Mouse (Mus musculus) brain, embryonic 14.5 days (tissue): ENCODE results near the gene Fxyd4. TPM values are rescaled to one million over a fixed set of nuclear protein-coding genes. Genes with fewer than 3 reads are reported as not detected.

Experiments used
- DNase-seq: peaks from one replicate; pipeline ENCODE4 v3.0.0-alpha.2; 2011; ENCODE audit warnings: low read depth
- CTCF ChIP-seq: fragments of 200-500 bp; IDR thresholded peaks from 2 replicates; pipeline ENCODE4 v1.5.1; 2012; ENCODE audit warnings: inconsistent platforms, mild to moderate bottlenecking, moderate library complexity, borderline replicate concordance; ENCODE audit not compliant: insufficient read depth, insufficient read length; ENCODE audit errors: extremely low read depth
- POLR2A ChIP-seq: fragments of 200-500 bp; IDR thresholded peaks from 2 replicates; pipeline ENCODE4 v1.6.1; 2012; ENCODE audit warnings: mild to moderate bottlenecking, inconsistent platforms, borderline replicate concordance; ENCODE audit not compliant: poor library complexity, insufficient read depth, insufficient read length, severe bottlenecking; ENCODE audit errors: extremely low read depth
- polyA plus RNA-seq: library from polyadenylated mRNA; depleted of rRNA; stranded (reverse); fragments of >200 nt; gene quantifications from 2 replicates; pipeline ENCODE4 v1.2.3, GENCODE M21; 2012; rRNA removed

Fxyd4 gene
- polyA plus RNA-seq, 1 experiment = not detected

- DNase-seq = no peak
- no peak for TF ChIP-seq CTCF
- TF ChIP-seq POLR2A = no peak
Measured at GRCm38 (mm10) chr6:117901510-117902402, 35.7 kb downstream of the Fxyd4 start.

DNA sequence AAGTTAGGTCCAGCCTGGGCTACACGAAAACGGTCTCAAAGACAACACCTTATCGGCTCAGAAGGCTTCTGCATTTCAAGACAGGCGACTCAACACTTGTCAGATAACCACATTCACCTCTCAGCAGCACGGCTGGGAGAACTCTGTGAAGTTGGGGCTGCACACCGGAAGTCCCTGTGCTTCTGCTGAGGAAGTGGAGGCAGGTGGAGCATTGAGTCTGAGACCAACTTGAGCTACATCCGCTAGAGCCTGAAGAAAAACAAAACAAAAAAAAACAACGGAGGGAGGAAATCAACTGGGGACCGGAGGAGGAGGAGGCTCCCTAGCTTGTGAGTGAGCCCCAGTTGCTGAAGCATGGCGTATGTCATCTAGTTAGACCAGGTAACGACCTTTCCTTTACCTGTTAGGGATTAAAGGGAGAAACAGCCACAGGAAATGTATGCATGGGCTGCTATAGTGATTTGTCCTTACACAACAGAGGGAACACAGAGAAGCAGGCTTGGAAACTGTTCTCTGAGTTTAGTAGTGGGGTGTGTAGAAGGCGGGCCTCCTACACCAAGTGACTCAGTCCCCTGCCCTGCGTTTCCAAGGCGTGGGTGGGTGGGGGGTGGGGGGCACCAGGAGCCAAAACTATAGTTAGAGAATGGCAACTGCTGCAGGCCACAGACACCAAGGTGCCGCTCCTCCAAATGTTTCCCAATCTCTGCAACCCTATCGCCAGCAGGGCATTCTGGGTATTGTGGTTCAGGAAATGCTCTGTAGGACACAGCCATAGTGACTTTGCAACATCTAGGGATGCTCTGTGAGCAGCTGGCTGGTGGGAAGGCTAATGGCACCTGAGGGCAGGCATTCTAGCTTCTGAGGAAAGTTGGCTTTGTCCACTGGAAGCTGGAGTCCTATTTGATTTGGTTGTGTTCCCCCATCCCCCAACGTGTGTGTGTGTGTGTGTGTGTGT is 37.1 kb downstream of the Fxyd4 start, which contains the start of gene Hnrnpf:
TSS of gene Hnrnpf (plus strand) at position 199 of the 955 bp plus-strand sequence.
- no peak for TF ChIP-seq POLR2A
- no peak for TF ChIP-seq CTCF
- no peak for DNase-seq

- TF ChIP-seq CTCF (no peak), POLR2A (no peak)
- no peak for DNase-seq
Measured at GRCm38 (mm10) chr6:117897800-117898199, 39.7 kb downstream of the Fxyd4 start.

DNA sequence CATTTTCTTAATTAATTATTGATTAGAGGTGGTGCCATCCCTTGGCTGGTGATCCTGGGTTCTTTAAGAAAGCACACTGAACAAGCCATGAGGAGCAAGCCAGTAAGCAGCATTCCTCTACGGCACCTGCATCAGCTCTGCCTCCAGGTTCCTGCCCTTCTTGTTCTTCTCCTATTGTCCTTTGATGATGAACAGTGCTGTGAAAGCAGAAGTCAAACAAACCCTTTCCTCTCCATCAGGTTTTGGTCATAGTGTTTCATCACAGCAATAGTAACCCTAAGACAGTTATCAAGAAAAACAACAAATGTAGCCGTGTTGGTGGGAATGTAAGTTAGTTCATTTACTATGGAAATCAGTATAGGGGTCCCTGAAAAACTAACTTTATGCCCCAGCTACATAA is 44.1 kb downstream of the Fxyd4 start:
- no peak for DNase-seq
- TF ChIP-seq CTCF (no peak), POLR2A (no peak)

GRCm38 (mm10) chr6:117892386-117892785 is 45.1 kb downstream of the Fxyd4 start:
- DNase-seq = no peak
- TF ChIP-seq POLR2A (no peak), CTCF (no peak)

DNA sequence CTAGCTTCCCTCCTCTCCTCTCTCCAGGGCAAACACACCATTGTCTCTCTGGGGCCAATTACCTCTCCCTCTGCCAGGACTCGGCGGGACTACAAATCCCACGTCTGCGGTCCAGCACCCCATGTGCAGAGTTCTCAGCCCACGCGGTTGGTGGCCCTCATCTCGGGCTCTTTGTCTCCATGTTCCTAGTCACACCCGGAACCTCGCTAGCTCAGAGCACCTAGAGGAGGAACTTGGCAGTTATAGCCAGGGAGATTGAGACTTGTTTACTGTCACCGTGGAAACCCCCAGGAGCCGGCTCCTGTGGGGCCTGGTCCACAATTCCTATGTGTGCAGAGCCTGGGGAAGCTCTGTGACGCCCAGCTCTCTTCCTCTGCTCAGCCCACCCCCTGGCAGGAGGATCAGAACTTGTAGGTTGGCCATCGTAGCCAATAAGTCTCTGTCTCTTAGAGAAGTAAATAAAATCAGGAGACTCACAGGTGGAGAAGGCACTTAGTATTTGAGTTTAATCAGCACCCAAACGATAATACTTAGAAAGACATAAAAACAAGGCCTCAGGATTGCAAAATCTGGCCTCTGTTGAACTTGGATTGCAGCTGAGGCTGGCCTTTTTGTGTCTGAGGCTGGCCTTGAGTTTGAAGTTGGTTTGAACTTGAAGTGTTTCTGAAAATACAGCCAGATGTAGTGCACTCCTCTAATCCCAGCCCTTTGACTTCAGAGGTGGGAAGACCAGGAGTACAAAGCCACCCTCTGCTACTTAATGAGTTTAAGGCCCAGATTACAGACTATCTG is 45.9 kb downstream of the Fxyd4 start:
- no peak for TF ChIP-seq CTCF
- no peak for TF ChIP-seq POLR2A
- DNase-seq = no peak

GRCm38 (mm10) chr6:117890257-117890656 is 47.2 kb downstream of the Fxyd4 start:
- TF ChIP-seq POLR2A (no peak), CTCF (no peak)
- no peak for DNase-seq

DNA sequence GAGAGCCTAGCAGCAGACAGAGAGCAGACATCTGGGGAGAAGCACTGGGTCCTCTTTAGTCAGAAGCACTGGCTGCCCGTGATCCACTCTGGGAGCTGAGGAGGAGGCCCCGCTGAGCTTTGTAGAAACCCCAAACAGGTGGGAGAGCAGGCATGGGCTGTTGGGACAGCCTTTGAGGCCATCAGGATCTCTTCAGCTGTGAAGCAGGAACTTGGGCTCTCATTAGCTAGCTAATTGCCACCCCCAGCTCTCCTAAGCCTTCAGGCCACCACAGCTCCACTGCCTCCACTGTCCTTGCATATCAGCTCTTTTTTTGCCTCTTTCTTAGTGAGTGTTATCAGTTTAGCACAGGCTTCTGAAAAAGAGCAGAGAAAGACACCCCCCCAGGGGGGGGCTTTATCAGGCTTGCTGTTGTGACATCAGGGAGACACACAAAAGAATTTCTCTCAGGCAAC is 48.8 kb downstream of the Fxyd4 start:
- DNase-seq = no peak
- TF ChIP-seq CTCF = no peak
- TF ChIP-seq POLR2A = no peak

- TF ChIP-seq CTCF = no peak
- TF ChIP-seq POLR2A = no peak
Measured at GRCm38 (mm10) chr6:117888032-117888431, 49.5 kb downstream of the Fxyd4 start.

DNA sequence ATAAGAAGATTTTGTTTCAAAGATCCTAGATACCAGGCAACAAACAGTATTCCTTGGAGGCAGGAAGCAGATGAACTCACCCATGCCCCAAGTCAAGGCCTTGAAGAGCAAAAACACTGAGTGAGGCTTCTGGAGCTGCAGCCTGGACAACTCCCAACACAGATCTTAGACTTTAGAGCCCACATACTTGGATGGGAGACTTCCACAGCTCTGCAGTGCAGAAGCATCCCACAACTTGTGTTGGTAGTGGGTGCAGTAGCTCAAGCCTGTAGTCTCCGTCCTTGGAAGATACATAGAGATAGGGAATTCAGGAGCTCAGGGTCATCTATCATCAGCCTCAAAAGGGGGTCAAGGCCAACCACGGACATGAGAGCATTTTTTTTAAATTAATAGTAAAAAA is 51.5 kb downstream of the Fxyd4 start:
- TF ChIP-seq POLR2A = no peak
- TF ChIP-seq CTCF = no peak
- no peak for DNase-seq

More at GRCm38 (mm10) chr6:117888032-117888431, 49.5 kb downstream of the Fxyd4 start:
- no peak for DNase-seq

Other genes with a start within 250 kb of the Fxyd4 start
- 84.4 and 94.6 TPM in 2 replicates for gene Zfp637, start 96.5 kb downstream of the Fxyd4 start, polyA plus RNA-seq
- gene Zfp239, start 75.6 kb downstream of the Fxyd4 start, polyA plus RNA-seq = 9.0 and 10.6 TPM in 2 replicates
- 240 and 265 TPM in 2 replicates for gene Hnrnpf, start 37.4 kb downstream of the Fxyd4 start, polyA plus RNA-seq
- 5.5 and 5.8 TPM in 2 replicates for gene Rasgef1a, start 73.7 kb upstream of the Fxyd4 start, polyA plus RNA-seq
- 5.9 and 6.7 TPM in 2 replicates for gene Csgalnact2, start 201.4 kb upstream of the Fxyd4 start, polyA plus RNA-seq